In genomic region chr17:46083381-46083780, GRCm38 (mm10) we compare ENCODE assay signal across 11 mouse cellular contexts. TPM values are rescaled to one million over a fixed set of nuclear protein-coding genes. Genes with fewer than 3 reads are reported as not detected.
DNase-seq lines count a peak whose midpoint lies in the region; ATAC-seq and TF ChIP-seq lines count a peak whose summit lies in the region.
"Had no signal": no experiment of that assay in that cellular context is flagged by ENCODE, and none has a peak within 500 bp of the region (broad histone marks: within the 10 kb centered on the region; RNA-seq: fewer than 3 reads in every experiment).

No protein-coding gene starts in this region.

- H3K4me3 ChIP-seq in heart, embryonic 15.5 days = no peak overlapping the region
- no peak overlapping the region for H3K4me3 ChIP-seq in lung, embryonic 14.5 days (ENCODE audit: low read depth, low read length)
- no peak overlapping the region for H3K4me3 ChIP-seq in embryonic facial prominence, embryonic 14.5 days (ENCODE audit: low read depth, low read length)
- no peak overlapping the region for H3K4me3 ChIP-seq in limb, embryonic 15.5 days
- H3K4me3 ChIP-seq: erythroblast, embryonic 14.5 days had no signal

- intact Hi-C loops in heart, postnatal 10 days (cut with DNase I) = no loop called here

- H3K36me3 ChIP-seq in heart, embryonic 15.5 days = no peaks in the 10 kb centered on the region
- no peaks in the 10 kb centered on the region for H3K36me3 ChIP-seq in lung, embryonic 14.5 days (ENCODE audit: insufficient read depth)
- H3K36me3 ChIP-seq in embryonic facial prominence, embryonic 14.5 days (ENCODE audit: control insufficient read depth, insufficient read depth, low read length) = no peaks in the 10 kb centered on the region
- no peaks in the 10 kb centered on the region for H3K36me3 ChIP-seq in limb, embryonic 15.5 days

- H3K27ac ChIP-seq in heart, embryonic 15.5 days = peak overlapping the region; percentile 76; the same call in 1 of the 2 replicates
- peak overlapping the region; percentile 88 for H3K27ac ChIP-seq in lung, embryonic 14.5 days (ENCODE audit: low read depth)
- no peak overlapping the region; the same call in 1 of the 2 replicates for H3K27ac ChIP-seq in embryonic facial prominence, embryonic 14.5 days (replicated peaks; ENCODE audit: low read depth, low read length)
- H3K27ac ChIP-seq in limb, embryonic 15.5 days = peak overlapping the region; percentile 75

- no peaks in the 10 kb centered on the region for H3K27me3 ChIP-seq in heart, embryonic 15.5 days
- H3K27me3 ChIP-seq in lung, embryonic 14.5 days (ENCODE audit: insufficient read depth, low read length) = no peaks in the 10 kb centered on the region
- no peaks in the 10 kb centered on the region for H3K27me3 ChIP-seq in embryonic facial prominence, embryonic 14.5 days (replicated peaks; ENCODE audit: control insufficient read depth, insufficient read depth, low read length)
- H3K27me3 ChIP-seq in limb, embryonic 15.5 days = no peaks in the 10 kb centered on the region

- peak overlapping the region; percentile 63; the same call in 1 of the 2 replicates for H3K4me2 ChIP-seq in heart, embryonic 15.5 days
- peak overlapping the region; percentile 50 for H3K4me2 ChIP-seq in lung, embryonic 14.5 days
- H3K4me2 ChIP-seq in embryonic facial prominence, embryonic 14.5 days (ENCODE audit: low read depth, low read length) = peak overlapping the region; percentile 42; the same call in 1 of the 2 replicates
- H3K4me2 ChIP-seq in limb, embryonic 15.5 days = peak overlapping the region; percentile 29; the same call in 1 of the 2 replicates

- no peak for ATAC-seq in heart, embryonic 15.5 days (replicated peaks; ENCODE audit: insufficient number of reproducible peaks, insufficient read depth, low FRiP score, low read depth)
- no peak for ATAC-seq in lung, embryonic 14.5 days (ENCODE audit: insufficient read depth)
- ATAC-seq in embryonic facial prominence, embryonic 14.5 days (ENCODE audit: low read depth) = no peak
- no peak for ATAC-seq in limb, embryonic 15.5 days (ENCODE audit: insufficient number of reproducible peaks, low FRiP score, low TSS enrichment, low read depth)
- ATAC-seq in cerebellum, adult (ENCODE audit: insufficient number of reproducible peaks, low FRiP score, low TSS enrichment) = no peak

- H3K9me3 ChIP-seq in heart, embryonic 15.5 days (replicated peaks) = no peaks in the 10 kb centered on the region
- H3K9me3 ChIP-seq in lung, embryonic 14.5 days (ENCODE audit: low read depth, low read length) = 0 out of 2 replicates have a peak, but pooled peaks cover 4% of the 10 kb centered on the region
- peaks cover 3% of the 10 kb centered on the region; the same call in 1 of the 2 replicates for H3K9me3 ChIP-seq in embryonic facial prominence, embryonic 14.5 days (ENCODE audit: control insufficient read depth, low read length)
- no peaks in the 10 kb centered on the region for H3K9me3 ChIP-seq in limb, embryonic 15.5 days

- H3K4me1 ChIP-seq in heart, embryonic 15.5 days (replicated peaks) = peaks cover 38% of the 10 kb centered on the region
- peaks cover 33% of the 10 kb centered on the region for H3K4me1 ChIP-seq in lung, embryonic 14.5 days (ENCODE audit: insufficient read depth)
- H3K4me1 ChIP-seq in embryonic facial prominence, embryonic 14.5 days (ENCODE audit: control insufficient read depth, insufficient read depth, low read length) = peaks cover 48% of the 10 kb centered on the region
- H3K4me1 ChIP-seq in limb, embryonic 15.5 days = peaks cover 43% of the 10 kb centered on the region

- no peak for TF ChIP-seq CTCF in lung, embryonic 14.5 days (IDR thresholded peaks at IDR 0.05; ENCODE audit: low read depth)

- DNase-seq in heart, postnatal 10 days = no peak
- no peak for DNase-seq in lung, embryonic 14.5 days
- DNase-seq in lung, postnatal 4 days = no peak
- no peak for DNase-seq in embryonic facial prominence, embryonic 14.5 days (ENCODE audit: low spot score)
- no peak for DNase-seq in cerebellum, adult 9-11 months
- DNase-seq: gastrocnemius, adult 2 months; right cerebral cortex, adult 18-20 months had no signal

- H3K9ac ChIP-seq in heart, embryonic 15.5 days = 0 out of 2 replicates have a peak overlapping the region, but pooled peaks have one; percentile 35
- H3K9ac ChIP-seq in lung, embryonic 14.5 days = no peak overlapping the region
- H3K9ac ChIP-seq in embryonic facial prominence, embryonic 14.5 days (ENCODE audit: low read depth, low read length) = no peak overlapping the region
- no peak overlapping the region for H3K9ac ChIP-seq in limb, embryonic 15.5 days

- WGBS in heart, embryonic 15.5 days = 87% methylated on average over 3 of the region's 3 CpGs
- 64% methylated on average over 3 of the region's 3 CpGs for WGBS in lung, embryonic 14.5 days
- 79% methylated on average over 3 of the region's 3 CpGs for WGBS in embryonic facial prominence, embryonic 14.5 days
- 74% methylated on average over 3 of the region's 3 CpGs for WGBS in limb, embryonic 15.5 days

RNA-seq across cellular contexts. Expression of gene Mrps18a, which starts 27.4 kb away (rescaled TPM):
- polyA plus RNA-seq in heart, embryonic 15.5 days (2015; fragmentation: Nextera tagmentation; extraction: Ambion mirVana) = 118 and 121 TPM in 2 replicates
- total RNA-seq in heart, postnatal 10 days (2021) = 100 to 1,000 TPM; 121 to 129 TPM
- 147 and 149 TPM in 2 replicates for polyA plus RNA-seq in lung, embryonic 14.5 days (2014; fragmentation: Nextera tagmentation; extraction: Ambion mirVana)
- polyA plus RNA-seq in embryonic facial prominence, embryonic 14.5 days (2014; fragmentation: Nextera tagmentation; extraction: Ambion mirVana) = 112 and 128 TPM in 2 replicates
- 126 and 132 TPM in 2 replicates for polyA plus RNA-seq in limb, embryonic 15.5 days (2015; fragmentation: Nextera tagmentation; extraction: Ambion mirVana)

RNA-seq across cellular contexts. Expression of gene Vegfa, which starts 51.2 kb away (rescaled TPM):
- 6.0 and 7.4 TPM in 2 replicates for polyA plus RNA-seq in heart, embryonic 15.5 days (2015; fragmentation: Nextera tagmentation; extraction: Ambion mirVana)
- 100 to 1,000 TPM; 231 to 234 TPM for total RNA-seq in heart, postnatal 10 days (2021)
- polyA plus RNA-seq in lung, embryonic 14.5 days (2014; fragmentation: Nextera tagmentation; extraction: Ambion mirVana) = 6.6 and 7.7 TPM in 2 replicates
- 4.2 and 4.7 TPM in 2 replicates for polyA plus RNA-seq in embryonic facial prominence, embryonic 14.5 days (2014; fragmentation: Nextera tagmentation; extraction: Ambion mirVana)
- 4.1 and 5.0 TPM in 2 replicates for polyA plus RNA-seq in limb, embryonic 15.5 days (2015; fragmentation: Nextera tagmentation; extraction: Ambion mirVana)
